Mouse (Mus musculus) fat pad, adult 2 months (tissue): ENCODE data around the gene Hddc3.

Source experiments
- DNase-seq: peaks from one replicate; pipeline ENCODE4 v3.0.0-alpha.2; 2011; ENCODE audit warnings: low read depth, low spot score; ENCODE audit errors: extremely low read depth

Gene Hddc3

GRCm38 (mm10) chr7:80369461-80369860 lies 26.6 kb downstream of the Hddc3 start:
- DNase-seq: no peak

GRCm38 (mm10) chr7:80369967-80370431 lies 27.1 kb downstream of the Hddc3 start:
- DNase-seq: no peak

GRCm38 (mm10) chr7:80370649-80371040 lies 27.7 kb downstream of the Hddc3 start:
- DNase-seq: no peak

DNA sequence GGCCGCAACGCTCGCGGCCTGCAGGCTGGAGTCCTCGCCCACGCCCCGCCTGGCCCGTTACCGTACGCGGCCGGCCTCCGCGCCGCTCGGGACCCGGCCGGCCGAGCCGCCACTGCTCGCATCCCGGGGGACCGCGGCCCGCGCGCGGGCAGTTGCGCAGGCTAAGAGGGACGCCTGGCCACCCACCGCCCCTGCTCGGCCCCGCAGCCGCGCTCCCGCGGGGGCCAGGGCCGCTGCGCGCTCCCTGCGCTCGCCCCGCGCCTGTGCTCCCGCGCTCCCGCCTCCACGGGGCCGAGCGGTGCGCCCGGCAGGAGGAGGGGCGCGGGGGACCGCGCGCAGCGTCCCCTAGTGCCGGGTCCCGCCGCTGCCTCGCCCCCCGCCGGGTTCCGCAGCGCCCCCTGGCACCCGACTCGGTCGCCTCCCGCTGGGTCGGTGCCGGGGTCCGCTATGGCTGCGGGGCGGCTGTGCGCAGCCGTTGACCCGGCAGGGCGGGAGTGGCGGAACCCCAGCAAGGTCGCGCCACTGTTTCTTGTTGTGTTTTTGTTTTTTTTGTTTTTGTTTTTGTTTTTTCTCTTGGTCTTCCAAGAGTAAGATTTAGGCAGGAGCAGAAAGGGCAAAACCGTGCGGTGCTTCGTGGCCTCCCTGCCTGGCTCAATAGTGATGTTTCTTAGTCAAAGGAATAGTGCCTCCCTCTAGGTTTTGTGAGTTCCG lies 28.3 kb downstream of the Hddc3 start, which contains the start of gene Man2a2:
Gene Man2a2 (minus strand): TSS at position 335 of the 711 bp plus-strand sequence.
- no peak for DNase-seq

DNA sequence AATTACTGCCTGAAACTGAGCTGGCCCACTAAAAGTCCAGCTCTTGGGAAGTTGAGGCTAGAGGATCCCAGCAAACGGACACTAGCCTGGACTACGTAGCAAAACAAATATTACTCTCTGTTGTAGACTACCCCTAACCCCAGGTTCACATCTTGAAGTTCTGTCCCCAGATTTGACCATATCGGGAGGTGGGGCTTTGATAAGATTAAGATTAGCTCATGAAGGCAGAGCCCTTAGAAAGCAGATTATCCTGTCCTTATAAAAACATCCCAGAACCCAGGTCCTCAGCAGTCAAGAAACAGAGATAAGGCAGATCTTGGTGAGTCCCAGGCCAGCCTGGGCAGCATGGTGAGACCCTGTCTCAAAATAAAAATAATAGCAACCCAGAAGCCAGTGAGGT lies 29.3 kb downstream of the Hddc3 start:
- no peak for DNase-seq

- DNase-seq: no peak
These were observed 29.8 kb downstream of the Hddc3 start for GRCm38 (mm10) chr7:80372667-80373066.

DNA sequence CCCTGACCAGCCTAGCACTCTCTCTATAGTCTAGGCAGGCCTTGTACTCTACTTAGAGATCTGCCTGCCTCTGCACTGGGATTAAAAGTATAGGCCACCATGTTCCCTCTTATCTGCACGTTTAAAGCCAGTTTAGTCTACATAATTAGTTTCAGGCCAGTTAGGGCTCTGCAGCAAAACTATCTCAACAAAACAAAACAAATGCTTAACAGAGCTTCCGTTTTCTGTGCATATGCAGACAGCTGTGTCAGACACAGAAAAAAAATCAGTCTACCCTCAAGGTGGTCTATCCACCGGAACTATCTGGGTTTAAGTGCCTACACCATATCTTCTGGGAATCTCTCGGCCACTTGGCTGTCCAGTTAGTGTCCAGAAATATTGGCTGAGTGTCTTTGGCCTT lies 30.4 kb downstream of the Hddc3 start:
- no peak for DNase-seq

DNA sequence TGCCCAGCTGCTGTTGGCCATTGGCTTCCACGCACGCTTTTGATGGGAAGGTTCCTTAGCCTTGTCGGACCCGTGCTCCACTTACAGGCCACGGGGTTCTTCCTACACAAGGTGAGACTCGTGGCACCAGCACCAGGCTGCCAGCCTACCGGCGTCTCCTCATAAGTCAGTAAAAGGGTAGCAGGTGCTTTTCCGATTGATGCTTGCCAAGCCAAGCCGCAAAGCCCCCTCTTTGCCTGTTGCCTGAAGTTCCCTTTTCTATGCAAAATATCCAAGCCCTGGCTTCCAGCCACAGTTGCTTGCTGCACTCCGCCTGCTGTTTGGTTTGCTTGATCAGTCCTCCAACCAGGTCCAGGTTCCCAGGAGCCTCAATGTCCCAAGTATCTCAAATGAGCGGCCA lies 30.9 kb downstream of the Hddc3 start:
- no peak for DNase-seq

DNA sequence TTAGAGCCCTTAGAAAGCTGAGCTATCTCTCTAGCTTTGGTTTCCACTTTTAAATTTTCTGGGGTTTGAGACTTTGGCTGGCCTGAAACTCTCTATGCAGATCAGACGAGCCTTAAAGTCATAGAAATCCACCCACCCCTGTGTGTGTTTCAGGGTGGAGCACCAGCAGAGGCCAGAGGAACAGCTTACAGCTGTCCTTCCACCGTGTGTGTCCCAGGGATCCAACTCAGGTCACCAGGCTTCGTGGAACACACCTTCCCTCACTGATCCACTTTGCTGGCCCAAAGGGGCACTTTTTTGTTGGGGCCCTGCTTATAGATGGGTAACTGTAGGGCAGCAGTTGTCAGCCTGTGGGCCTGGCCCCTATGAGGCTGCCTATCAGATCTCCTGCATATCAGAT lies 31.4 kb downstream of the Hddc3 start:
- no peak for DNase-seq

GRCm38 (mm10) chr7:80374733-80375132 lies 31.8 kb downstream of the Hddc3 start:
- DNase-seq: no peak

- no peak for DNase-seq
These were observed 32.6 kb downstream of the Hddc3 start for GRCm38 (mm10) chr7:80375376-80376039.

DNA sequence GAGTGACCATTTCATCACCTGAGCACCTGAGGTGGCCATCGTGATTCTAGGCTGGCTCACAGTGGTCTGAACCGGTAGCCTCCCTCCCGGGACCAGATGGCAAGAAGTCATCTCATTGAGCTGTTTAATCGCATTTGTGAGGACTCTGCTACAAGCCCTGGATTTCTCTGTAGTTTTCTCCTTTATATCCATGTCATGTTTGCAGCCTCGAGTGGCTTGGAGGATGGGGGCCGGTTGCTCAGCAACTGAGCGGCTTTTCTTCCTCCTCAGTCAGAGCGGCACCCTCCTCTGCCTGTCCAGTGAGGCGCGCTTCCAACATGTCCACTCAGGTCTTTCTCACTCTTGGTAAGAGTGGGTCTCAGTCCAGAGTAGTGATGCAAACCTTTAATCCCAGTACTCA lies 33.3 kb downstream of the Hddc3 start:
- DNase-seq: no peak

GRCm38 (mm10) chr7:80377471-80377870 lies 34.6 kb downstream of the Hddc3 start:
- no peak for DNase-seq

DNA sequence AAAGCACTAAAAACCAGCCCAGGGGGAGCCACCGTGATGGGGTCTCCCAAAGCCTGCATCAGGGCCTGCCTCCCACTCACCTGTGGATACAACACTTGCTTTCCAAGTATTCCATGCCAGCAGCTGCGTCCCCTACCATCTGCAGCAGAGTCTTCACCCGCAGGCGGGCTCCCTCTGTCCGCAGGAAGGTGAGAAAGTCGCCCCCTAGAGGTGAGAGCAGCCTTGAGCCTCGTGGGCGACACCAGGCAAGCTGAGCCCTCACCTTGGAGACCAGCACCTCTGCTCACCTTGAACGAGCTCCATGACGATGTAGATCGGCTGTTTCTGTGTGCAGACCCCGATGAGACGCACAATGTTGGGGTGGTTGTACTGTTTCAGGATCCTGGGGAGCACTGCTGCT lies 36.6 kb downstream of the Hddc3 start:
- no peak for DNase-seq

GRCm38 (mm10) chr7:80382919-80383318 lies 40.0 kb downstream of the Hddc3 start:
- no peak for DNase-seq

- DNase-seq: no peak
These were observed 43.5 kb downstream of the Hddc3 start for GRCm38 (mm10) chr7:80386235-80386930.

- DNase-seq: no peak
These were observed 44.2 kb downstream of the Hddc3 start for GRCm38 (mm10) chr7:80387033-80387632.

DNA sequence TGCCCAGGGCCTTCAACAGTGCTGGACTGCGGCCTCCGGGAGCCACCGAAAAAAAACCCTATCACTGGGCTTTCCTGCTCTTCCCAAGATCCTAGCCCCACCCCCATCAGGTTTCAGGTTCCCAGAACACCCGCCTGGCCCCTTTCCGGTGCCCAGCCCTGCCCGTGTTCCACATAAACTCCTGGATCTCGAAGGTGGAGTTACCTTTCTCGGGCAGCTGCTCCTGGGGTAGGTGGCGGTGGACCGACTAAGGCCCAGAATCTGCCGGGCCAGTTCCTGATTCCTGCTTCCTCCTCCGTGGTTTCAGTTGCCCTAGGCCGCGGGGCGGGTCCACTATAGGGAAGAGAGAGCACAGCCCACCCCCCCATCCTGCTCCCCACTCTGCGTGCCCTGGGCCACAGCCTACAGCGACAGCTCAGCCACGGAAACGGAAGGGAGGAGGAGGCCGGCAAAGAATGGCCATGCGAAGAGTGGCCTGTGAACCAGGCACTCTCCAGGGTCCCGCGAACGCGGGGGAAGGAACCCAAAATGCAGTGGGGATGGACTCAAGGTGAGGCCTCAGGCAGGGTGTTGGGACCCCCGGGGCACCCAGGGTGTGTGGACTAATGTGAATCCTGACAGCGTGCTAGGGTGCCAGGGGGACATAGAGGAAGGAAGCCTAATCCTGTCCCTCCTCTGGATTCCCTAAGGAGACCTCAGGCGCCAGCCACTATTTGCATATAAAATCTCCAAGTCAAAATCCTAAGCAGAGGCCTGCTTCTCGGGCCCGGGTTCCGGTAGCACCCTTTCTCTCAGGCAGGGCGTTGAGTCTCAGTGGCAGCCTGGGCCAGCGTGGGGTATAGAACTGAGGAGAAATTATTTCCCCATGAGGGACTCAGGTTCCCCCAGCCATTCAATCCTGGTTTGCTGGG lies 45.0 kb downstream of the Hddc3 start, which contains the start of gene Fes:
Gene Fes (minus strand): TSS at position 314 of the 911 bp plus-strand sequence.
- no peak for DNase-seq

DNA sequence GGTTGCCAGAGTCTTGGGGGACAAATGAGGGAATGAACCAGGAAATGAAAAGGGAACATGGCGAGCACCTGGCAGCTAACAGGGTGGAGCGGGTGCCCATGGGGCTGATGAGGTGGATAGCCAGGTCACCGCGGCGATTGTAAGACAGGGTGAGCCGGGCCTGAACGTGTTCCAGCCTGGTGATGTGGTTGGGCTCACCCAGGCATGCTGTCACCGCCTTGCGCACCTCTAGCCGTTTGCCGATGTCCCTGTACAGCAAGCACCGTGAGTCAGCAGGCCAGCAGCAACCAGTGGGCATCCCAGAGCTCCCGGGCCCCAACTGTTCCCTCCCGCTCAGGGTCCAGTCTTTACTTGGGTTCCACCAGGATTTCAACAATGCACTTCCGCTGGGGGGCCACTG lies 49.2 kb downstream of the Hddc3 start:
- DNase-seq: no peak

DNA sequence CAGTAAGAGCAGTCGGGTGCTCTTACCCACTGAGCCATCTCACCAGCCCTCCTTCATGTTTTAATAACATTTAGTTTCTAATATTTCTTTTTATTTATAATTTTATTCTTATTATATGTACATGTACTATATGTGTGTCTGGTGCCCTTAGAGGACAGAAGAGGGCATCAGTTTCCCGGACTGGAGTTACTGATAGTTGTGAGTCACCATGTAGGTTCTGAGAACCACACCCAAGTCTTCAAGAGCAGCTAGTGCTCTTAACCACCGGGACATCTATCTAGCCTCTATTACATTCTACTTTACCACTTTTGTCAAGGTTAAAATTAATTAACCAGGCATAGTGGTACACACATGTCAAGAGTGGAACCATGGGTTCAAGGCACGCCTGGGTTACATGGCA lies 51.7 kb downstream of the Hddc3 start:
- no peak for DNase-seq
